Mouse (Mus musculus) thymus, adult 2 months (tissue): ENCODE results near the gene Phc2.

Experiments
- CTCF ChIP-seq: fragments of 200-500 bp; IDR thresholded peaks from 2 replicates; pipeline ENCODE4 v1.5.1; 2012; ENCODE audit warnings: mild to moderate bottlenecking, control low read depth, low read length, moderate library complexity, borderline replicate concordance; ENCODE audit not compliant: control insufficient read depth, poor library complexity, insufficient read depth; ENCODE audit errors: extremely low read depth
- POLR2A ChIP-seq: fragments of 200-500 bp; IDR thresholded peaks from 2 replicates; pipeline ENCODE4 v1.6.1; 2012; ENCODE audit warnings: mild to moderate bottlenecking, low read length, control low read depth, moderate library complexity; ENCODE audit not compliant: control insufficient read depth, poor library complexity, insufficient read depth; ENCODE audit errors: extremely low read depth

GRCm38 (mm10) chr4:128787023-128787939, 132.8 kb downstream of the Phc2 start:
- TF ChIP-seq CTCF, result no peak
- TF ChIP-seq POLR2A, result no peak
